Comparison of ENCODE assay signal across 8 mouse cellular contexts in the genomic region with DNA sequence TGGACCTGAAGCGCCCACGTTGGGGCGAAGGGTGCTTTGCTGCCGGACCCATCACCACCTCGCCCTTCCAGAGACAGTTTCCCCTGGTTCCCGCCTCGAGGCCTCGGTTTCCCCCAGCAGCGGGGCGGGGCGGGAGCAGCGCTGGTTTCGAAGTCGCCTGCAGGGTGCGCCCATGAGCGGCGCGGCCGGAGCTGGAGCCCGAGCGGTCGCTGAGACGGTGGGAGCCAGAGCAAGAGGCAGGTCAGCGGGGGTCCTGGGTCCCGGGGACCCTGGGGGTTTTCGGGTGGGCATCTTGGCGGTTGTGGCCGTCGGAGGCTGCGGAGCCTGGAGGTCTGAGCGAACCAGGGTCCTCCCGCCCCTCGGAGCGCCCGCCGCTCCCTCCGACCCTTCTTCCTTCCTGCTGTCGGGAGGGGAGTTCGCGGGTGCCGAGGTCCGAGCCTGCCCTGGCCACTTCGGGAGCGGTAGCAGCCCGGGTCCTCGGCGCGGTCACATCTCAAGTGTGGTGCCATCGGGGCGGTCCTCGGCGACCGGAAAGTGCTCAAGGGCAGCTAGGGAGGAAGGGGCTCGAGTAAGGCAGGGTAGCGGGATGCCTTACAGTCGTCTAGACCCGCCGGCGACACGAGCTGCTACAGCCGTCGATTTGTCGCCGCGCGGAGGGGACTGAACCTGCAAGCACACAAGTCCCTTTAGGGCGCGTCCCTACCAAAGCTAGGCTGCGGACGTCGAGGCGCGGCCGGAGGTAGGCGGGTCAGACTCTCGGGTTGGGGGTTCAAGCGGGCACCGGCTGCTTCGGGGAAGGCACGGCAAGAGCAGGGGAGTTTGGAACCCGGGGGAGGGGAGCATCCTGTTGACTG. TPM values are rescaled to one million over a fixed set of nuclear protein-coding genes. Genes with fewer than 3 reads are reported as not detected.
DNase-seq lines count a peak whose midpoint lies in the region; ATAC-seq lines count a peak whose summit lies in the region.

No protein-coding gene starts in this region.

- ATAC-seq in lung, embryonic 15.5 days (ENCODE audit: borderline replicate concordance, extremely low read depth, low FRiP score, low TSS enrichment): peak; percentile 62
- peak; percentile 49; the same call in 1 of the 2 replicates for ATAC-seq in neural tube, embryonic 15.5 days (ENCODE audit: low FRiP score)

- peak; percentile 28 for DNase-seq in 3134 (ENCODE audit: extremely low read depth, insufficient read length, low spot score)
- DNase-seq in Muller cell, postnatal 12 days (ENCODE audit: inconsistent ontology term): peak; percentile 43
- peak; percentile 80 for DNase-seq in embryo, embryonic 11 days
- peak; percentile 64 to 72 for DNase-seq in heart, adult 9 months (ENCODE audit: low spot score in 2 of 2)
- peak; percentile 51 for DNase-seq in kidney, adult 9 months
- DNase-seq in thymus, postnatal 0 days (ENCODE audit: low spot score): peak; percentile 69

- peaks cover 4% of the 10 kb centered on the region; the same call in 1 of the 2 replicates for H3K36me3 ChIP-seq in lung, embryonic 15.5 days
- H3K36me3 ChIP-seq in neural tube, embryonic 15.5 days: peaks cover 11% of the 10 kb centered on the region; the same call in 1 of the 2 replicates

- peak overlapping the region; percentile 35; the same call in 1 of the 2 replicates for H3K27ac ChIP-seq in lung, embryonic 15.5 days
- H3K27ac ChIP-seq in neural tube, embryonic 15.5 days (replicated peaks): peak overlapping the region; percentile 45

- H3K9ac ChIP-seq in lung, embryonic 15.5 days: peak overlapping the region; percentile 55
- H3K9ac ChIP-seq in neural tube, embryonic 15.5 days (replicated peaks): peak overlapping the region; percentile 30

- H3K4me2 ChIP-seq in lung, embryonic 15.5 days: peak overlapping the region; percentile 80
- peak overlapping the region; percentile 55 for H3K4me2 ChIP-seq in neural tube, embryonic 15.5 days

- 1% methylated on average over 77 of the region's 81 CpGs for WGBS in lung, embryonic 15.5 days
- 2% methylated on average over 74 of the region's 81 CpGs for WGBS in neural tube, embryonic 15.5 days

- H3K4me1 ChIP-seq in lung, embryonic 15.5 days: peaks cover 38% of the 10 kb centered on the region
- H3K4me1 ChIP-seq in neural tube, embryonic 15.5 days: peaks cover 12% of the 10 kb centered on the region

- H3K4me3 ChIP-seq in lung, embryonic 15.5 days: peak overlapping the region; percentile 58
- H3K4me3 ChIP-seq in neural tube, embryonic 15.5 days (replicated peaks): peak overlapping the region; percentile 42

- H3K9me3 ChIP-seq in lung, embryonic 15.5 days: no peaks in the 10 kb centered on the region
- H3K9me3 ChIP-seq in neural tube, embryonic 15.5 days (replicated peaks): no peaks in the 10 kb centered on the region

- H3K27me3 ChIP-seq in lung, embryonic 15.5 days: peaks cover 27% of the 10 kb centered on the region
- H3K27me3 ChIP-seq in neural tube, embryonic 15.5 days (replicated peaks): peaks cover 37% of the 10 kb centered on the region

RNA-seq across cellular contexts. Expression of gene Adora2a, which starts 0.5 kb away (rescaled TPM):
- polyA plus RNA-seq in lung, embryonic 15.5 days (2015; fragmentation: Nextera tagmentation; extraction: Ambion mirVana): 7.1 and 7.5 TPM in 2 replicates
- polyA plus RNA-seq in neural tube, embryonic 15.5 days (2015; fragmentation: Nextera tagmentation; extraction: Ambion mirVana): 3.3 and 4.6 TPM in 2 replicates
- 6.9 and 7.3 TPM in 2 replicates for polyA plus RNA-seq in thymus, postnatal 0 days (2015; fragmentation: Nextera tagmentation; extraction: Ambion mirVana)

Comparison
In these comparisons a context has a peak if more than half of its experiments do, and no peak if none do; other contexts are left out.
1. Peak in every context shown above with its lines: DNase-seq, ATAC-seq, H3K4me3 ChIP-seq and H3K27ac ChIP-seq.
2. DNase-seq: peak in every context shown above with its lines; median percentile 80 in embryo, embryonic 11 days; 69 in thymus, postnatal 0 days; 68 in heart, adult 9 months; 51 in kidney, adult 9 months; 43 in Muller cell, postnatal 12 days; 28 in 3134.